Mouse (Mus musculus) heart, postnatal 0 days (tissue): ENCODE measurements around the gene 2310030G06Rik. TPM values are rescaled to one million over a fixed set of nuclear protein-coding genes. Genes with fewer than 3 reads are reported as not detected.

Experiments
- ATAC-seq: fragments of 200-750 bp; cut with Nextera tagmentation; 2 replicates; pipeline ENCODE4 v1.8.0; 2017; ENCODE audit warnings: low read depth, moderate number of reproducible peaks, moderate library complexity; ENCODE audit not compliant: insufficient read depth
- DNase-seq: peaks from one replicate; pipeline ENCODE4 v3.0.0-alpha.2; 2016; ENCODE audit warnings: low spot score
- H3K27ac ChIP-seq: fragments of 300-500 bp; sonication (generic); 2 replicates; pipeline ENCODE4 v1.5.1; 2014; ENCODE audit warnings: low read depth, mild to moderate bottlenecking
- H3K27me3 ChIP-seq: fragments of 300-500 bp; sonication (generic); 2 replicates; pipeline ENCODE4 v1.6.1; 2014; ENCODE audit warnings: low read length, mixed read lengths; ENCODE audit not compliant: control insufficient read depth, insufficient read depth
- H3K36me3 ChIP-seq: fragments of 300-500 bp; sonication (generic); replicated peaks from 2 replicates; pipeline ENCODE4 v1.6.1; 2014; ENCODE audit warnings: low read length, mixed read lengths; ENCODE audit not compliant: control insufficient read depth, insufficient read depth
- H3K4me1 ChIP-seq: fragments of 300-500 bp; sonication (generic); 2 replicates; pipeline ENCODE4 v1.6.1; 2014; ENCODE audit warnings: antibody characterized with exemption; ENCODE audit not compliant: control insufficient read depth, insufficient read depth
- H3K4me2 ChIP-seq: fragments of 300-500 bp; sonication (generic); 2 replicates; pipeline ENCODE4 v1.6.1; 2014; ENCODE audit warnings: low read depth, mild to moderate bottlenecking, low read length, moderate library complexity
- H3K4me3 ChIP-seq: fragments of 300-500 bp; sonication (generic); 2 replicates; pipeline ENCODE4 v1.5.1; 2014; ENCODE audit warnings: low read depth, low read length
- H3K9ac ChIP-seq: fragments of 300-500 bp; sonication (generic); replicated peaks from 2 replicates; pipeline ENCODE4 v1.6.1; 2014; ENCODE audit warnings: low read depth, low read length, mixed read lengths
- H3K9me3 ChIP-seq: fragments of 300-500 bp; sonication (generic); replicated peaks from 2 replicates; pipeline ENCODE4 v1.6.1; 2016; ENCODE audit warnings: low read length; ENCODE audit not compliant: control insufficient read depth
- CTCF ChIP-seq: IDR thresholded peaks from 2 replicates; pipeline ENCODE4 v1.5.1; 2016; ENCODE audit warnings: antibody characterized with exemption, control low read depth, low read depth
- EP300 ChIP-seq: IDR thresholded peaks from 2 replicates; pipeline ENCODE4 v1.6.1; 2016; ENCODE audit warnings: antibody characterized with exemption, low read depth
- WGBS: fragments of 180-500 bp; shearing (Covaris S2); extraction: QIAGEN DNeasy Blood & Tissue Kit; methylation state at CpG from one replicate; pipeline ENCODE4 v1.1.7; 2014; 5-methylcytosine and 5-hydroxymethylcytosine counted together
- polyA plus RNA-seq: library from polyadenylated mRNA; unstranded; fragments of >200 nt; fragmentation: Nextera tagmentation; extraction: Ambion mirVana; gene quantifications from 2 replicates; pipeline ENCODE4 v1.2.1, GENCODE M21; 2015
- total RNA-seq: library from RNA; depleted of rRNA; stranded (reverse); fragments of >200 nt; gene quantifications from 2 replicates; pipeline ENCODE4 v1.2.3, GENCODE M21; 2014; ENCODE audit warnings: low replicate concordance

The 2310030G06Rik gene
- total and polyA plus RNA-seq, 2 experiments from 2014 or later, result 3.6 to 10.6 TPM

DNA sequence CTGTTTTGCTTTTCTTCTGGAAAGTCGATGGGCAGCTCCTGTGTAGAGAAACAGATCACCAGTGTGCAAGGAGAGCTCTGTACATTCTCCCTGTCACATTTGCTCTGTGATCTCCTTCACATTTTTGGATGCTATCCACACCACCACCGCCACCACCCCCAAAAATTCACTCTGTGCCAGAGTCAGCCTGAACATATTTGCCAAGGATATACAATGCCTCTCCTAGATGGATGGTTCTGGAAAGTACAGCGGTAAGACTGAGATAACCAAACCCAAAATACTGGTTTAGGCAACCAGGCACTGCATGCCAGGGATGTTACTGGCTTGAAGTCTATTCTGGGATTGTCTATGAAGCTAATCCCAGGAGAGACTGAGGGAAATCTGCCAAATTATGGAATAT is 4.1 kb downstream of the 2310030G06Rik start:
- H3K9me3 ChIP-seq, result no peaks in the 10 kb centered on the region
- no peak overlapping the region for H3K4me2 ChIP-seq
- H3K9ac ChIP-seq, result no peak overlapping the region
- ATAC-seq, result no peak
- no peak overlapping the region for H3K4me3 ChIP-seq
- H3K27ac ChIP-seq, result peak overlapping the region; percentile 41
- WGBS, result 38% methylated on average over 3 of the region's 3 CpGs
- H3K4me1 ChIP-seq, result peaks cover 17% of the 10 kb centered on the region; the same call in 1 of the 2 replicates
- H3K27me3 ChIP-seq, result no peaks in the 10 kb centered on the region
- H3K36me3 ChIP-seq, result no peaks in the 10 kb centered on the region
- TF ChIP-seq CTCF (no peak), EP300 (no peak)
- no peak for DNase-seq

DNA sequence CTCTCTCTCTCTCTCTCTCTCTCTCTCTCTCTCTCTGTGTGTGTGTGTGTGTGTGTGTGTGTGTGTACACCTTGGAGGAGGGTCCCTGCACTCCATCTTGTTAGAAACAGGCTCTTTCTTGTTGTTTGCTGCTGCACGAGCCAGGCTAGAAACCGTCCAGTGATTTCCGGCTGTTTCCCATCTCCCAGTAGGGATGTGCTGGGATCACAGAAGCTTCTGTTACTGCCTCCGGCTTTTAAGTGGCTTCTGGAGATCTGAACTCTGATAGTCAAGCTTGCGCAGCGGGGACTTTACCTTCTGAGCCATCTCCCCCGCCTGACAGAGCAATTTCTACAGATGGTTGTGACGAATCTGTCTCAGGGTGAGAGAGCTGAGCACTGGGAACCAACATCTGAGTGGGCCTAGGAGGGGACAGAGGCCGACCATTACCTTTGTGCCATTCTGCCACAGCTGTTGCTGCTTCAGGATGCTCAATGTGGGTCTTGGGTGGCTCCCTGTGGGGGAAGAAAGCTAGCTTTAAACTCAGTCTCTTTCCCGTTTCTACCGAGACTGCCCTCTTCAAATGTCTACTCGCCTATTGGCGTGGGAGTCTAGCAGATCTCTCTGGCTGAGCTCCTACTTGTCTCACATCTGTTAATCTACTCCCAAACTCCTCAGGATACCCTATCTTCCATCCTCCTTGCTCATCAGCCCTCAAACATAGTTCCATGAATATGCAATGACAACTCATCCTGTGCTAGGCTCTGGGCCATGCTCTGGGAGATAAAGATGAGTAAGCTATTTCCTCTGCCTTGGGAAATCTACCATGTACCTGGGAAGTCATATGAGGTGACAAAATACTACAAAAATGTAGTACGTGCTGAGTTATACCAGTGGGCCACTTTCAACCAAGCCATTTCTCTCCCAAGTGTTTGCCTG is 5.2 kb downstream of the 2310030G06Rik start:
- peaks cover 9% of the 10 kb centered on the region; the same call in 1 of the 2 replicates for H3K4me1 ChIP-seq
- no peak overlapping the region for H3K4me3 ChIP-seq
- no peak for ATAC-seq
- H3K9me3 ChIP-seq, result no peaks in the 10 kb centered on the region
- no peak overlapping the region for H3K9ac ChIP-seq
- H3K36me3 ChIP-seq, result no peaks in the 10 kb centered on the region
- TF ChIP-seq EP300, result no peak
- no peak for TF ChIP-seq CTCF
- DNase-seq, result no peak
- H3K27me3 ChIP-seq, result no peaks in the 10 kb centered on the region
- WGBS, result 73% methylated on average over 14 of the region's 14 CpGs
- peak overlapping the region; percentile 41; the same call in 1 of the 2 replicates for H3K27ac ChIP-seq
- H3K4me2 ChIP-seq, result no peak overlapping the region

DNA sequence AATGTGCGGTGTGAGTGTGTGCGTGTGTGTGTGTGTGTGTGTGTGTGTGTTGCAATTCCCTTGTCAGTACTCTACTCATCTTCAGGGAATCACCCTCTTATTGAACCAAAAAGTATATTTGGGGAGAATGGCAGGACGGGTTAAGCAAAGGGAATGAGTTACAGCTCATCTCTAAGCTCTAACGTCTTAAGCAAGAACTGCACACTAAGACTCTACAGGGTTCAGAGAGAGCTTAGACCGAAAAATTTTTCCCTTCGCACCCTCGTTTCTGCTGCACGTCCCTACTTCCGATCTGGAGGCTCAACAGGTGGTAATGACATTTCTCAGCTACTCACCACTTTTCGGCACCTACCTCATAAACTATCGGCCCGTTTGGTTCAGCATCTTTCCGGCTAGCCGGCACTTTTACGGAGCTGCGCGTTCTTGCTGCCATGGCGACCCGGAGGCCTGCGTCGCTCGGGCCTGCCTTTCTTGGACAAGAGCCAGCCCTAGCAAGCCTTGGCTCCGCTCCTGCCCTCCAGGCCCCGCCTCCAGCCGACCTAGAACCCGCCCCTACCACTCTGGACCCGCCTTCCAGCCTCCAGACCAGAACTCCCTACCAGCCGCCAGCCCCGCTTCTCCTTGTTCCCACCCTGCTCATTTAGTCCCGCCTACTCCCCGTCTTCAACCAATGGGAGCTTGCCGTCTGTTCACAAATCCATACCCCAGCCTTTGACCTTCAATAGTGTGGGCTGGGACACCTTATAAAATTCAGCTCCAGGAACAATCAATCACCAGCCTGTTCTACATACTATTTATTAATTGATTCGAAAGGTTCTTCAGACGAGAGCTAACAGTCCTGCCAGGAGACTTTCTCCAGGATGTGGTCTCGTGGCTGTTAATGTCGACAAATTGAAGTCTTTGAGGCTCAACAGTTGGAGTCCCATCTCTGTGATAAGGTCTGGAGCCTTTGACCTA is 7.1 kb downstream of the 2310030G06Rik start, which contains the start of gene Dixdc1:
Gene Dixdc1 (minus strand): TSS at position 604 of the 957 bp plus-strand sequence.
- DNase-seq (peak; percentile 95), ATAC-seq (peak; percentile 98)
- Histone ChIP-seq H3K4me2 (peak within 1 kb of the TSS; percentile 57), H3K27me3 (no peaks in the 10 kb centered on the region), H3K9ac (no peak within 1 kb of the TSS), H3K36me3 (no peaks in the 10 kb centered on the region), H3K9me3 (no peaks in the 10 kb centered on the region), H3K4me1 (peaks cover 5% of the 10 kb centered on the region; the same call in 1 of the 2 replicates), H3K4me3 (peak within 1 kb of the TSS; percentile 38), H3K27ac (peak within 1 kb of the TSS; percentile 49)
- no peak; the same call in 1 of the 2 replicates for TF ChIP-seq EP300
- TF ChIP-seq CTCF, result no peak
- 11% methylated on average over 36 of the region's 36 CpGs for WGBS

DNA sequence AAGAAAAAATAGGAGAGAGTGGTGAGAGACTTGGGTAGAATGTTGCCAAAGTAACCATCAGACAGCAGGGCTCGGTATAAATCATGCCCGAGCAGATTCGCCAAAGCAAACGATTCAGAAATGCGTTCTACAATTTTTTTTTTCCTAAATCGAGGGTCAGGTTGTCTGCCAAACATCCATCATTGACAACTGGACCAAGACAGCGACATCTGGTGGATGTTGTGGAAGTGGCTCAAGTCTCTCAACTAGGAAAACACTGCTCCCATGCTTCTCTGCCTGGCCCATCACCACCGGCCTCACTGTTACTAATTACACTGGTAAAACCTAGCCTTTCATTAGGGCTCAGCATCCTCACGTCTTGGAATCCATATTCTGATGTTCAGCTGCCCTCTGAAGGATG is 11.3 kb downstream of the 2310030G06Rik start:
- no peak for ATAC-seq
- H3K27ac ChIP-seq, result no peak overlapping the region
- DNase-seq, result peak; percentile 54

DNA sequence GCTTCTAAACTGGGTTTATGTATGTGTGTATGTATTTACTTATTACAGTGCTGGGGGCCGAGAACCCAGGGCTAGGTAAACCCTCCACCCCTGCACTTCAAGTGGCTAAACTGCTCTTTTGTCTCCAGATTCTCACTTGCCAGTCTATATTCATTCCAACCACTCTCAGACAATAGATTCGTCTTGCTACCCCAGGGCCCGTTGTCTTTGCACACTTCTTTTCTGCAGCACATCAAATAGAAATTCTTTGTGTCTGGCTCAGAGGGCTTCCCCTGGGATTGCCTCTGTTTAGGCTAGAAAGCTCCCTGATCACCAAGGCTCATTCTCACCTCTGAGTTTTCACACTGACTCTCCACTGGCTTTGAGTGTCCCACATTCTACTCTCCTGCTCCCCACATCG is 13.8 kb downstream of the 2310030G06Rik start:
- Histone ChIP-seq H3K9ac (no peak overlapping the region), H3K27ac (no peak overlapping the region), H3K4me1 (no peaks in the 10 kb centered on the region; the same call in 1 of the 2 replicates), H3K4me3 (no peak overlapping the region), H3K36me3 (no peaks in the 10 kb centered on the region), H3K27me3 (no peaks in the 10 kb centered on the region), H3K9me3 (no peaks in the 10 kb centered on the region), H3K4me2 (no peak overlapping the region)
- DNase-seq (no peak), ATAC-seq (no peak)
- 30% methylated on average over 4 of the region's 4 CpGs for WGBS
- no peak for TF ChIP-seq CTCF
- TF ChIP-seq EP300, result no peak

More for the DNA sequence above, 11.3 kb downstream of the 2310030G06Rik start:
- Histone ChIP-seq H3K36me3 (no peaks in the 10 kb centered on the region), H3K9ac (no peak overlapping the region), H3K27me3 (no peaks in the 10 kb centered on the region), H3K4me3 (no peak overlapping the region), H3K4me2 (peak overlapping the region; percentile 29; the same call in 1 of the 2 replicates), H3K4me1 (no peaks in the 10 kb centered on the region), H3K9me3 (no peaks in the 10 kb centered on the region)
- WGBS, result 3% methylated on average over 9 of the region's 9 CpGs
- peak; percentile 84 for TF ChIP-seq CTCF
- no peak for TF ChIP-seq EP300
